Comparison of ENCODE assay signal across 14 mouse cellular contexts in the genomic region with DNA sequence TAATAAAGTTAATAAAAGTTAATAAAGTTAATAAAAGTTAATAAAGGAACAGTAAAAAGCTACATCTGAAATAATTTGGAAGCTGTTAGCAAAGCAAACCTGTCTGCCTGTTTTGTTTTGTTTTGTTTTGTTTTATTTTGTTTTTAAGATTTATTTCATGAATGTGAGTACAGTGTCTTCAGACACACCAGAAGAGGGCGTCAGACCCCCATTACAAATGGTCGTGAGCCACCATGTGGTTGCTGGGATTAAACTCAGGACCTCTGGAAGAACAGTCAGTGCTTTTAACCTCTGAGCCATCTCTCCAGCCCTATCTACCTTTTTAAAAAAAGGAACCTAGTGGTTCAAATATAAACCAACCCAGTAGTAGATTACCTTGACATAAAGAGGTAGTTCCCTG. TPM values are rescaled to one million over a fixed set of nuclear protein-coding genes. Genes with fewer than 3 reads are reported as not detected.
A peak's percentile ranks its signal among the peaks of the same experiment; 100 is the strongest.
DNase-seq lines count a peak whose midpoint lies in the region; ATAC-seq and TF ChIP-seq lines count a peak whose summit lies in the region.
"Had no signal": no experiment of that assay in that cellular context is flagged by ENCODE, and none has a peak within 500 bp of the region (broad histone marks: within the 10 kb centered on the region; RNA-seq: fewer than 3 reads in every experiment).

No protein-coding gene starts in this region.

- CTCF ChIA-PET in Patski (lab: Charles Lee): interaction anchor here (1.3 to 2.0 kb wide), 6 partner anchors 8 to 530 kb away, joined by 3 to 5 read pairs (median 4); partner anchors contain the start of gene Pp2d1

- no peaks in the 10 kb centered on the region for H3K9me3 ChIP-seq in intestine, postnatal 0 days (ENCODE audit: control insufficient read depth)
- no peaks in the 10 kb centered on the region for H3K9me3 ChIP-seq in intestine, embryonic 15.5 days
- no peaks in the 10 kb centered on the region for H3K9me3 ChIP-seq in forebrain, embryonic 16.5 days (ENCODE audit: control insufficient read depth, low read length)
- no peaks in the 10 kb centered on the region for H3K9me3 ChIP-seq in hindbrain, postnatal 0 days (ENCODE audit: low read length)
- H3K9me3 ChIP-seq: heart, embryonic 10.5 days; hindbrain, embryonic 15.5 days; limb, embryonic 15.5 days had no signal

- H3K4me1 ChIP-seq in intestine, postnatal 0 days (replicated peaks; ENCODE audit: control insufficient read depth, insufficient read depth, low read length): no peaks in the 10 kb centered on the region
- H3K4me1 ChIP-seq in intestine, embryonic 15.5 days (replicated peaks): no peaks in the 10 kb centered on the region
- no peaks in the 10 kb centered on the region for H3K4me1 ChIP-seq in thymus, adult 2 months (replicated peaks; ENCODE audit: control insufficient read depth, insufficient read depth, low read length)
- no peaks in the 10 kb centered on the region for H3K4me1 ChIP-seq in forebrain, embryonic 16.5 days (replicated peaks; ENCODE audit: control insufficient read depth, insufficient read depth, low read length)
- no peaks in the 10 kb centered on the region for H3K4me1 ChIP-seq in hindbrain, postnatal 0 days (ENCODE audit: insufficient read depth, low read length)
- H3K4me1 ChIP-seq: hindbrain, embryonic 15.5 days; limb, embryonic 15.5 days had no signal

- peak; percentile 3 for DNase-seq in thymus, adult 2 months
- DNase-seq in thymus, postnatal 4 days: no peak
- no peak for DNase-seq in Patski (ENCODE audit: low read depth, low spot score)
- DNase-seq in lung, postnatal 14 days: peak; percentile 18
- no peak for DNase-seq in hindbrain, postnatal 0 days (ENCODE audit: low spot score)

- H3K4me2 ChIP-seq in intestine, postnatal 0 days (replicated peaks; ENCODE audit: low read depth): no peak overlapping the region
- no peak overlapping the region for H3K4me2 ChIP-seq in intestine, embryonic 15.5 days (replicated peaks)
- no peak overlapping the region for H3K4me2 ChIP-seq in forebrain, embryonic 16.5 days (ENCODE audit: low read length)
- H3K4me2 ChIP-seq in hindbrain, postnatal 0 days (ENCODE audit: low read depth, low read length): no peak overlapping the region
- H3K4me2 ChIP-seq: hindbrain, embryonic 15.5 days; limb, embryonic 15.5 days; midbrain, embryonic 11.5 days had no signal

- in situ Hi-C loops in Patski (cut with MboI; ENCODE audit: low pct_unique_long_range_greater_than_20kb): no loop called here

- no peak overlapping the region for H3K4me3 ChIP-seq in intestine, postnatal 0 days (ENCODE audit: low read depth, low read length)
- H3K4me3 ChIP-seq in intestine, embryonic 15.5 days (replicated peaks): no peak overlapping the region
- H3K4me3 ChIP-seq in thymus, adult 2 months (ENCODE audit: control insufficient read depth, insufficient read depth, low read length): no peak overlapping the region
- H3K4me3 ChIP-seq in forebrain, embryonic 16.5 days (replicated peaks; ENCODE audit: low read length): no peak overlapping the region
- no peak overlapping the region for H3K4me3 ChIP-seq in hindbrain, postnatal 0 days (ENCODE audit: low read length)
- H3K4me3 ChIP-seq: heart, embryonic 10.5 days; hindbrain, embryonic 15.5 days; limb, embryonic 15.5 days had no signal

- no peak overlapping the region for H3K9ac ChIP-seq in intestine, postnatal 0 days (ENCODE audit: low read depth, low read length)
- no peak overlapping the region for H3K9ac ChIP-seq in intestine, embryonic 15.5 days
- H3K9ac ChIP-seq in forebrain, embryonic 16.5 days (replicated peaks; ENCODE audit: low read depth, low read length): no peak overlapping the region
- no peak overlapping the region for H3K9ac ChIP-seq in hindbrain, postnatal 0 days (replicated peaks; ENCODE audit: low read length)
- H3K9ac ChIP-seq: hindbrain, embryonic 15.5 days; limb, embryonic 15.5 days had no signal

- H3K27me3 ChIP-seq in intestine, postnatal 0 days (replicated peaks; ENCODE audit: control insufficient read depth, insufficient read depth, low read length): no peaks in the 10 kb centered on the region
- H3K27me3 ChIP-seq in intestine, embryonic 15.5 days (replicated peaks): no peaks in the 10 kb centered on the region
- no peaks in the 10 kb centered on the region for H3K27me3 ChIP-seq in thymus, adult 2 months (ENCODE audit: control insufficient read depth, insufficient read depth, low read length)
- H3K27me3 ChIP-seq in Patski: no peaks in the 10 kb centered on the region
- no peaks in the 10 kb centered on the region for H3K27me3 ChIP-seq in forebrain, embryonic 16.5 days (replicated peaks; ENCODE audit: control insufficient read depth, insufficient read depth, low read length)
- no peaks in the 10 kb centered on the region for H3K27me3 ChIP-seq in hindbrain, postnatal 0 days (ENCODE audit: insufficient read depth, low read length)
- H3K27me3 ChIP-seq: hindbrain, embryonic 15.5 days; limb, embryonic 15.5 days had no signal

- no peak overlapping the region for H3K27ac ChIP-seq in intestine, postnatal 0 days (ENCODE audit: low read depth, low read length)
- H3K27ac ChIP-seq in intestine, embryonic 15.5 days: no peak overlapping the region
- H3K27ac ChIP-seq in thymus, adult 2 months (ENCODE audit: control insufficient read depth, insufficient read depth, low read length): no peak overlapping the region
- H3K27ac ChIP-seq in forebrain, embryonic 16.5 days (ENCODE audit: low read length): no peak overlapping the region
- H3K27ac ChIP-seq in hindbrain, postnatal 0 days: no peak overlapping the region
- H3K27ac ChIP-seq: heart, embryonic 10.5 days; hindbrain, embryonic 15.5 days; limb, embryonic 15.5 days had no signal

- 44% methylated on average over 2 of the region's 2 CpGs for WGBS in intestine, postnatal 0 days
- 59% methylated on average over 2 of the region's 2 CpGs for WGBS in intestine, embryonic 15.5 days
- 49% methylated on average over 2 of the region's 2 CpGs for WGBS in thymus, adult 2 months
- WGBS in forebrain, embryonic 16.5 days: 68% methylated on average over 2 of the region's 2 CpGs
- whole genome bisulfite sequencing in hindbrain, postnatal 0 days: 60% methylated on average over 2 of the region's 2 CpGs

- POLR2A ChIA-PET in Patski (lab: Charles Lee): no interaction called here

- peak; percentile 28 for TF ChIP-seq CTCF in intestine, postnatal 0 days (IDR thresholded peaks at IDR 0.05; ENCODE audit: low read depth)
- TF ChIP-seq CTCF in thymus, adult 2 months (IDR thresholded peaks at IDR 0.05; ENCODE audit: borderline replicate concordance, control insufficient read depth, extremely low read depth, insufficient read depth, low read length, poor library complexity): no peak
- peak; percentile 67 for TF ChIP-seq CTCF in Patski (IDR thresholded peaks at IDR 0.05)
- TF ChIP-seq CTCF in hindbrain, postnatal 0 days (IDR thresholded peaks at IDR 0.05; ENCODE audit: low read depth): no peak; the same call in 1 of the 2 replicates

- no peaks in the 10 kb centered on the region for H3K36me3 ChIP-seq in intestine, postnatal 0 days (ENCODE audit: control insufficient read depth, insufficient read depth)
- no peaks in the 10 kb centered on the region for H3K36me3 ChIP-seq in intestine, embryonic 15.5 days
- H3K36me3 ChIP-seq in thymus, adult 2 months (ENCODE audit: control insufficient read depth, insufficient read depth, low read length): no peaks in the 10 kb centered on the region
- H3K36me3 ChIP-seq in forebrain, embryonic 16.5 days (ENCODE audit: control insufficient read depth, insufficient read depth): no peaks in the 10 kb centered on the region
- no peaks in the 10 kb centered on the region for H3K36me3 ChIP-seq in hindbrain, postnatal 0 days (ENCODE audit: insufficient read depth, low read length)
- H3K36me3 ChIP-seq: heart, embryonic 10.5 days; hindbrain, embryonic 15.5 days; limb, embryonic 15.5 days had no signal

- ATAC-seq in intestine, postnatal 0 days: no peak
- ATAC-seq in intestine, embryonic 15.5 days: no peak
- no peak for ATAC-seq in Patski
- no peak for ATAC-seq in forebrain, embryonic 16.5 days
- no peak for ATAC-seq in hindbrain, postnatal 0 days
- ATAC-seq: forebrain, embryonic 14.5 days had no signal

- no peak for TF ChIP-seq POLR2A in thymus, adult 2 months (IDR thresholded peaks at IDR 0.05; ENCODE audit: control insufficient read depth, extremely low read depth, insufficient read depth, low read length, poor library complexity)

RNA-seq across cellular contexts. Expression of gene Pp2d1, which starts 8.1 kb away (rescaled TPM):
- 0.07 and 0.27 TPM in 2 replicates for polyA plus RNA-seq in intestine, postnatal 0 days (2015; fragmentation: Nextera tagmentation; extraction: Ambion mirVana)
- 0.11 and 0.29 TPM in 2 replicates for polyA plus RNA-seq in intestine, embryonic 15.5 days (2015; fragmentation: Nextera tagmentation; extraction: Ambion mirVana)
- not detected in 2 replicates for polyA plus RNA-seq in thymus, adult 2 months (2012; rRNA removed)
- polyA plus RNA-seq in Patski (2021): 0.12 TPM
- polyA plus RNA-seq in forebrain, embryonic 16.5 days (2015; fragmentation: Nextera tagmentation; extraction: Ambion mirVana): 0.25 and 0.51 TPM in 2 replicates
- total RNA-seq in hindbrain, postnatal 0 days (2014; rRNA removed): not detected in 2 replicates
- polyA plus RNA-seq in hindbrain, postnatal 0 days (2015; fragmentation: Nextera tagmentation; extraction: Ambion mirVana): 0.21 TPM in 2 replicates
- total RNA-seq: layer of hippocampus, postnatal 14 days had no signal

RNA-seq across cellular contexts. Expression of gene Kat2b, which starts 35.5 kb away (rescaled TPM):
- polyA plus RNA-seq in intestine, postnatal 0 days (2015; fragmentation: Nextera tagmentation; extraction: Ambion mirVana): 5.9 and 6.1 TPM in 2 replicates
- polyA plus RNA-seq in intestine, embryonic 15.5 days (2015; fragmentation: Nextera tagmentation; extraction: Ambion mirVana): 3.7 and 4.3 TPM in 2 replicates
- polyA plus RNA-seq in thymus, adult 2 months (2012; rRNA removed): 13.1 and 17.9 TPM in 2 replicates
- polyA plus RNA-seq in Patski (2021): 53.3 TPM
- polyA plus RNA-seq in forebrain, embryonic 16.5 days (2015; fragmentation: Nextera tagmentation; extraction: Ambion mirVana): 6.0 and 6.2 TPM in 2 replicates
- total RNA-seq in hindbrain, postnatal 0 days (2014; rRNA removed): 17.5 and 20.6 TPM in 2 replicates
- 4.2 and 4.6 TPM in 2 replicates for polyA plus RNA-seq in hindbrain, postnatal 0 days (2015; fragmentation: Nextera tagmentation; extraction: Ambion mirVana)

RNA-seq across cellular contexts. Expression of gene Rab5a, which starts 52.1 kb away (rescaled TPM):
- polyA plus RNA-seq in intestine, postnatal 0 days (2015; fragmentation: Nextera tagmentation; extraction: Ambion mirVana): 74.6 and 77.9 TPM in 2 replicates
- 74.4 and 81.7 TPM in 2 replicates for polyA plus RNA-seq in intestine, embryonic 15.5 days (2015; fragmentation: Nextera tagmentation; extraction: Ambion mirVana)
- polyA plus RNA-seq in thymus, adult 2 months (2012; rRNA removed): 8.1 and 8.4 TPM in 2 replicates
- 93.7 TPM for polyA plus RNA-seq in Patski (2021)
- 103 and 109 TPM in 2 replicates for polyA plus RNA-seq in forebrain, embryonic 16.5 days (2015; fragmentation: Nextera tagmentation; extraction: Ambion mirVana)
- 64.4 and 80.8 TPM in 2 replicates for total RNA-seq in hindbrain, postnatal 0 days (2014; rRNA removed)
- 116 and 124 TPM in 2 replicates for polyA plus RNA-seq in hindbrain, postnatal 0 days (2015; fragmentation: Nextera tagmentation; extraction: Ambion mirVana)

Comparison
In these comparisons a context has a peak if more than half of its experiments do, and no peak if none do; other contexts are left out.
1. DNase-seq: peak in thymus, adult 2 months (single experiment) and lung, postnatal 14 days (single experiment); none in thymus, postnatal 4 days (single experiment), Patski (single experiment) and hindbrain, postnatal 0 days (single experiment).
2. CTCF ChIP-seq: peak in intestine, postnatal 0 days (single experiment) and Patski (single experiment); none in thymus, adult 2 months (single experiment) and hindbrain, postnatal 0 days (single experiment).